Mouse (Mus musculus) liver, postnatal 0 days (tissue): Measurements from ENCODE around the gene Lcorl. TPM values are rescaled to one million over a fixed set of nuclear protein-coding genes. Genes with fewer than 3 reads are reported as not detected.

ENCODE experiments used
- ATAC-seq: fragments of 200-750 bp; cut with Nextera tagmentation; 2 replicates; pipeline ENCODE4 v1.8.0; 2017; ENCODE audit warnings: mild to moderate bottlenecking, moderate library complexity
- DNase-seq: peaks from one replicate; pipeline ENCODE4 v3.0.0-alpha.2; 2016
- H3K27ac ChIP-seq: fragments of 300-500 bp; sonication (generic); 2 replicates; pipeline ENCODE4 v1.5.1; 2014; ENCODE audit warnings: antibody characterized with exemption, moderate library complexity, mild to moderate bottlenecking, low read depth
- H3K27me3 ChIP-seq: fragments of 300-500 bp; sonication (generic); 2 replicates; pipeline ENCODE4 v1.6.1; 2014; ENCODE audit warnings: low read length, control low read depth, mixed read lengths; ENCODE audit not compliant: insufficient read depth
- H3K36me3 ChIP-seq: fragments of 300-500 bp; sonication (generic); replicated peaks from 2 replicates; pipeline ENCODE4 v1.6.1; 2014; ENCODE audit warnings: mild to moderate bottlenecking, control low read depth, low read length, moderate library complexity, mixed read lengths; ENCODE audit not compliant: insufficient read depth
- H3K4me1 ChIP-seq: fragments of 300-500 bp; sonication (generic); 2 replicates; pipeline ENCODE4 v1.6.1; 2014; ENCODE audit warnings: antibody characterized with exemption, mild to moderate bottlenecking, control low read depth; ENCODE audit not compliant: insufficient read depth
- H3K4me2 ChIP-seq: fragments of 300-500 bp; sonication (generic); 2 replicates; pipeline ENCODE4 v1.6.1; 2014; ENCODE audit warnings: low read depth, mild to moderate bottlenecking, low read length, moderate library complexity, mixed read lengths
- H3K4me3 ChIP-seq: fragments of 300-500 bp; sonication (generic); 2 replicates; pipeline ENCODE4 v1.5.1; 2014; ENCODE audit warnings: low read depth, low read length
- H3K9ac ChIP-seq: fragments of 300-500 bp; sonication (generic); replicated peaks from 2 replicates; pipeline ENCODE4 v1.6.1; 2014; ENCODE audit warnings: mild to moderate bottlenecking, moderate library complexity
- H3K9me3 ChIP-seq: fragments of 300-500 bp; sonication (generic); 2 replicates; pipeline ENCODE4 v1.6.1; 2016; ENCODE audit warnings: mild to moderate bottlenecking, control low read depth, low read length, mixed read lengths
- CTCF ChIP-seq: sonication (generic); IDR thresholded peaks from 2 replicates; pipeline ENCODE4 v1.5.1; 2016; ENCODE audit warnings: antibody characterized with exemption, low read depth
- EP300 ChIP-seq: IDR thresholded peaks from 2 replicates; pipeline ENCODE4 v1.6.1; 2016; ENCODE audit warnings: antibody characterized with exemption, low read depth, mild to moderate bottlenecking
- WGBS: fragments of 180-500 bp; shearing (Covaris S2); extraction: QIAGEN DNeasy Blood & Tissue Kit; methylation state at CpG from one replicate; pipeline ENCODE4 v1.1.7; 2014; ENCODE audit not compliant: insufficient replicate concordance; 5-methylcytosine and 5-hydroxymethylcytosine counted together
- polyA plus RNA-seq: library from polyadenylated mRNA; unstranded; fragments of >200 nt; fragmentation: Nextera tagmentation; extraction: Ambion mirVana; gene quantifications from 2 replicates; pipeline ENCODE4 v1.2.1, GENCODE M21; 2015

The Lcorl gene
- polyA plus RNA-seq, result 5.5 and 8.5 TPM in 2 replicates

- peaks cover 7% of the 10 kb centered on the region for H3K4me1 ChIP-seq
- H3K9me3 ChIP-seq, result no peaks in the 10 kb centered on the region
- no peaks in the 10 kb centered on the region for H3K36me3 ChIP-seq
- H3K4me3 ChIP-seq, result peak within 1 kb of the TSS; percentile 81
- H3K27ac ChIP-seq, result peak within 1 kb of the TSS; percentile 96
- peak; percentile 93 for ATAC-seq
- WGBS, result 0% methylated on average over 38 of the region's 79 CpGs
- peak within 1 kb of the TSS; percentile 90 for H3K4me2 ChIP-seq
- peak; percentile 35; the same call in 1 of the 2 replicates for TF ChIP-seq CTCF
- no peak for TF ChIP-seq EP300
- peak; percentile 93 for DNase-seq
- H3K9ac ChIP-seq, result peak within 1 kb of the TSS; percentile 89
- no peaks in the 10 kb centered on the region for H3K27me3 ChIP-seq
These were observed at the start of gene Lcorl for GRCm38 (mm10) chr5:45857254-45858011. Lcorl (minus strand) TSS chr5:45857615.

- Histone ChIP-seq H3K4me1 (no peaks in the 10 kb centered on the region), H3K4me3 (no peak overlapping the region), H3K4me2 (no peak overlapping the region), H3K9me3 (no peaks in the 10 kb centered on the region), H3K27me3 (no peaks in the 10 kb centered on the region), H3K9ac (no peak overlapping the region), H3K36me3 (no peaks in the 10 kb centered on the region), H3K27ac (no peak overlapping the region)
- DNase-seq, result no peak
- ATAC-seq, result peak; percentile 43; the same call in 1 of the 2 replicates
- TF ChIP-seq CTCF (no peak), EP300 (no peak)
- WGBS, result 84% methylated on average over 2 of the region's 2 CpGs
These were observed 47.3 kb upstream of the Lcorl start for GRCm38 (mm10) chr5:45904683-45905082.

- TF ChIP-seq CTCF (no peak), EP300 (no peak)
- no peaks in the 10 kb centered on the region for H3K27me3 ChIP-seq
- H3K4me1 ChIP-seq, result no peaks in the 10 kb centered on the region
- ATAC-seq (no peak), DNase-seq (no peak)
- H3K4me2 ChIP-seq, result no peak overlapping the region
- no peak overlapping the region for H3K4me3 ChIP-seq
- no peak overlapping the region for H3K9ac ChIP-seq
- no peak overlapping the region for H3K27ac ChIP-seq
- no peaks in the 10 kb centered on the region for H3K9me3 ChIP-seq
- WGBS, result 68% methylated on average over 3 of the region's 3 CpGs
- H3K36me3 ChIP-seq, result no peaks in the 10 kb centered on the region
These were observed 45.8 kb upstream of the Lcorl start for GRCm38 (mm10) chr5:45903246-45903645.

DNA sequence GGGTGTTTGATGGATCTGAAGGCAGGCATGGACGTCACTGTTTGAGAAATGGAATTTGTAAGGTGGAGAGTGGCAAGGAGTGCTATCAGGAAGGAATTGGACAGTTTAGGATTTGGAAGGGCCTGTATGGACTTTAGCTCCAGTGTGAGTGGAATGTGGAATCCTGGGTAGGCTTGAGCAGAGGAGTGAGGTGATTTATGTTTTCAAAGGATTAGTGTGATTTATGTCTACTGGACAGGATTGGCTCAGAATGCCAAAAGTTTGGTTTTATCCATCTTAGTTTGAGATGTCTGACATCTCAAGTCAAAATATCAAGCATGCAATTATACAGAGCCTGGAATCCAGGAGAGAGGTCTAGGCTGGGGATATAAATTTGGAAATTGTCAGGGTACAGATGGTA is 37.9 kb upstream of the Lcorl start:
- whole genome bisulfite sequencing, result 63% methylated on average over 1 of the region's 1 CpGs
- no peak overlapping the region for H3K4me2 ChIP-seq

DNA sequence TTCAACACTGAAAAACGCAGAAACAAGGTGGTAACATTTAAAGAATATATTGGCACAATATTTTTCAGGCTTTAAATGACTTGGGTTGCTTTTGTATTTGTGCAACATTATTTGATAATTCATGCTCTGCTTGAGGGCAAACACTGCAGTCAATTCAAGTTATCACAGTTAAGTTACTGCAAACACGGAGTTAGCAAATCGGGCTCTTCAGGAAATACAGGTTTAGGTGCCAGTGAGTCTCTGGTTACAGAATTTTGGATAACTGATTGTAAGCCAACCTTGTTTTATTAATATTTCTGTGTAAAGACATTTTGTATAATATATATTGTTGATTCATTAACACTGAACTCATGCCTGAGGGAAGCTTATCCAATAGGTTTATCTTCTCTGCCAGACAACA is 36.3 kb upstream of the Lcorl start:
- no peaks in the 10 kb centered on the region for H3K27me3 ChIP-seq
- H3K36me3 ChIP-seq, result no peaks in the 10 kb centered on the region
- ATAC-seq, result no peak

More for the DNA sequence above, 37.9 kb upstream of the Lcorl start:
- no peaks in the 10 kb centered on the region for H3K36me3 ChIP-seq
- no peak overlapping the region for H3K9ac ChIP-seq
- no peaks in the 10 kb centered on the region for H3K9me3 ChIP-seq
- H3K27ac ChIP-seq, result no peak overlapping the region
- H3K27me3 ChIP-seq, result no peaks in the 10 kb centered on the region
- no peak for DNase-seq
- H3K4me3 ChIP-seq, result no peak overlapping the region
- no peak for TF ChIP-seq CTCF
- TF ChIP-seq EP300, result no peak
- no peak for ATAC-seq
- no peaks in the 10 kb centered on the region for H3K4me1 ChIP-seq

DNA sequence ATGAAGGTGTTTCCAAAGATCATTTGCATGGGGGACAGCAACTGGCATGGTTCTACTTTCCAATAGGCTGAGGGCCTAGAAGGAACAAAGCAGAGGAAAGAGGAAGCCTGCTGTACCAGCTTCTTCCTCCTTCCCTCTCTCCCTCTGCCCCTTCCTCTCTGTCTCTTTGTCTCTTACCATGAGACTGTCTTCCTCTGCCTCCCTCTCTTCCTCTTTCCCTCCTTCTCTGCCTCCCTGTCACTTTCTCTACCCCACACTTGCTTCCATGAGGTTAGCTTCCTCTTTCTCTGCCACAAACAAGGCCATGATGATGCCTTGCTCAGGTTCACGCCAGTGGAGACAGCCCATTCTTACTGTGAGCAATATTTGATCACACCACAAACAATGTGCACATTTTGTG is 18.9 kb upstream of the Lcorl start:
- H3K9ac ChIP-seq, result no peak overlapping the region
- H3K4me2 ChIP-seq, result no peak overlapping the region
- H3K27me3 ChIP-seq, result no peaks in the 10 kb centered on the region
- no peak overlapping the region for H3K27ac ChIP-seq
- WGBS, result 68% methylated on average over 1 of the region's 1 CpGs
- no peak for ATAC-seq
- no peak for DNase-seq
- TF ChIP-seq EP300 (no peak), CTCF (no peak)
- no peak overlapping the region for H3K4me3 ChIP-seq
- H3K4me1 ChIP-seq, result no peaks in the 10 kb centered on the region
- H3K36me3 ChIP-seq, result no peaks in the 10 kb centered on the region
- H3K9me3 ChIP-seq, result no peaks in the 10 kb centered on the region

More for the DNA sequence above, 36.3 kb upstream of the Lcorl start:
- no peaks in the 10 kb centered on the region for H3K4me1 ChIP-seq
- H3K4me2 ChIP-seq, result no peak overlapping the region
- TF ChIP-seq EP300, result no peak
- no peak overlapping the region for H3K9ac ChIP-seq
- H3K9me3 ChIP-seq, result no peaks in the 10 kb centered on the region
- no peak overlapping the region for H3K4me3 ChIP-seq
- no peak overlapping the region for H3K27ac ChIP-seq
- 71% methylated on average over 3 of the region's 3 CpGs for WGBS
- no peak for DNase-seq
